Mouse (Mus musculus) sigmoid colon, adult 10 weeks (tissue): ENCODE results near the gene Ttc39b. TPM values are rescaled to one million over a fixed set of nuclear protein-coding genes. Genes with fewer than 3 reads are reported as not detected.

Experiments
- polyA plus RNA-seq: library from polyadenylated mRNA; stranded (reverse); fragments of 350-450 nt; fragmentation: Illumina TruSeq; extraction: RNeasy Lipid Tissue Mini Kit (QIAGEN cat#74804); gene quantifications from one replicate; pipeline ENCODE4 v1.2.3, GENCODE M21; 2014; ENCODE audit warnings: low read depth, low replicate concordance

Gene Ttc39b
- polyA plus RNA-seq = 82.6 TPM

DNA sequence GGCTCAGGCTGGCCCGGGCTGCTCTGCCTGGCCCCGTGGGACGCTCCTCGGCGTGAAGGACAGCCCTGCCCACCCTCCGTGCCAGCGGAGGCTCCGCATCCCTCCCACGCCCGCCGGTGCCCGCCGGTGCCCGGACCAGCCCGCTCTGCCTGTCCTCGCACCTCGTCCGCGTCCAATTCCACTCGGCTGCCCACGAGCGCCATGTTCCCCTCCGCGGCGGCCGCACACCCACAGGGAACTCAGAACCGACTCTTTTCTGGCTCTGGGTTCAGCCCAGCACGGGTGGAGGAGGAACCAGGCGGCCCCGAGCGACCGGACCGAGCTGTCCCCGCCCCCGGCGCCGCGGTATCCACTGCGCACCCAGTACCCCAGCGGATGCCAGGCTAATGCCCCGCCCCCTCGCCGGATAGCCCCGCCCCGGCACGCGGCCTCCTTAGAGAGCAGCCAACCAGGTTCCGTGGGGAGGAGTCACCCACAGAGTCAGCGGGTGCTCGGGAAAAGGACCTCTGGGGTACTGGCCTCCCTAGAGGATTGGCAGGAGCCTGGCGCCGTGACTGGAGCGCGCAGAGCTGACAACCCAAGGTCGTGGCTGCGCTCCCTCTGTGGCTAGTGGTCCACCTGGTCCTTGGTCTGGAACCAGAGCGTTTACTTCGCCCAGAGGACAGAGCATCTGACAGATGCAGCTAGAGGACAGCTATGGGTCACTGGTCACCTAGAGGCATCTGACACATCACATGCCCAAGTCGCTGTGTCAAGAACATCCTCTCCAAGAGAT lies at the start of gene Ttc39b:
TSS of gene Ttc39b (minus strand) at position 346 of the 775 bp plus-strand sequence.

Other genes with a start within 250 kb of the Ttc39b start
- 57.5 TPM for gene Snapc3, start 93.5 kb upstream of the Ttc39b start, polyA plus RNA-seq
- gene Psip1, start 162.2 kb upstream of the Ttc39b start, polyA plus RNA-seq = 117 TPM
- 7.9 TPM for gene Ccdc171, start 201.3 kb upstream of the Ttc39b start, polyA plus RNA-seq